Mouse (Mus musculus): Measurements from ENCODE around the gene Itgb5. TPM values are rescaled to one million over a fixed set of nuclear protein-coding genes. Genes with fewer than 3 reads are reported as not detected.

The Itgb5 gene
- polyA plus RNA-seq, 1 experiment, result 0.13 TPM

DNA sequence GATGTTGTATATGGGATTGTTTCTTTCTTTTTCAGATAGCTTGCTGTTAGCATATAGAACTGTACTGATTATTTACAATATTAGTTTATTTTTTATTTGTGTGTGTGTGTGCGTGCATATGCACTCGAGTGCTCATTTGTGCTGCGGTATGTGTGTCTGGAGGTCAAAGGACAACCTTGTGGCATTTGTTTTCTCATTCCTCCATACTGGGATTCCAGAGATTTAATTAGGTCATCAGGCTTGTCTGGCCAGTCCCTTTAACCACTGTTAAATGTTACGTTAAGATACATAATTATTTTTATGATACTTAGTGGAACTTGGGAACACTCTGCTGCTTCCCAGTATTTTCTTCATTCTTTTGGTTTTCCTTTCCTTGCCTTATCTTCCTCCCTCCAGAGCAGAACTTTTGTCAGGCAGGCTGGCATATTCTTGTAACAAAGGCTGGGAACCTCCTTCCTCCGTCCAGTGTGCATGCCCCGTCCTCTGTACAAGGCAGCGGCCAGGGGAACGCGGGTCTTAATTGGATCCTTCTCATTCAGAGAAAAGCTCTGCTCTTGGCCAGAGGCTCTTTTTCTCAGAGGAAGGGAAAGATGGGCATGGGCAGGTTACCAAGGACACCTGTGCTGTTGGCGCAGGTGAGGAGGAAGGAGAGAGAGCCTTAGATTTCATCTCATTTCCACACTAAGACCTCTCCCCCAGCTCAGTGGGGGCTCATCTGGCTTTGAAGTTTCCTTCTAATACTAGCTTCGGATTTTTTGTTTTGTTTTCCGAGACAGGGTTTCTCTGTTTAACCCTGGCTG, 12.8 kb downstream of the Itgb5 start:
- H3K36me3 ChIP-seq (ENCODE audit: control insufficient read depth), result no peaks in the 10 kb centered on the region
- no peaks in the 10 kb centered on the region for H3K27me3 ChIP-seq (ENCODE audit: control insufficient read depth)
- no peaks in the 10 kb centered on the region for H3K9me3 ChIP-seq (ENCODE audit: control insufficient read depth, low read length)
- no peaks in the 10 kb centered on the region for H3K4me1 ChIP-seq (ENCODE audit: control insufficient read depth)
- TF ChIP-seq GATA1 (IDR thresholded peaks at IDR 0.05; ENCODE audit: low read length), result no peak
- no peak for TF ChIP-seq TAL1 (IDR thresholded peaks at IDR 0.05; ENCODE audit: low read length)
- no peak overlapping the region for H3K4me3 ChIP-seq (replicated peaks)

DNA sequence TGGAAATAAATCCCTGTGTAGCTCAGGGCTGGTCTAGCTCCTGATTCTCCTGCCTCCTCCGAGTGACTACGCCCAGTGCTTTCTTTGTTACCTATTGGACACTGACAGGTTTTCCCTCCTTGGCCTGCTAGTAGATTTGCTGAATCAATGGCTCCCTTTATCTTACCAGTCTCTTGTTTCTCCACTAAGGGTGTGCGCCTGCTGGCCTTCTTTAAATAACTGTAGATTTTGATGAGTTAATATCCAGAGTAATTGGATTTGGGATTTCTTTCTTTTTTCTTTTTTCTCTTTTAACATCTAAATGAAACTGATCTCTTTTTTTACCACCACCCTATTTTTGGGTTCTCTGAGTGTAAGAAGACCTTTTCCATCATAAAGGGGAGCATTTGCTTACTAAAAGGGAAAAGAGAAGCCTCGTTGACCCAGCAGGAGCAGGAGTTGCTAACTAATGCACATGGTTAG, 14.7 kb downstream of the Itgb5 start:
- Histone ChIP-seq H3K9me3 (ENCODE audit: control insufficient read depth, low read length) (no peaks in the 10 kb centered on the region), H3K4me3 (replicated peaks) (no peak overlapping the region), H3K27me3 (ENCODE audit: control insufficient read depth) (no peaks in the 10 kb centered on the region), H3K4me1 (ENCODE audit: control insufficient read depth) (no peaks in the 10 kb centered on the region), H3K36me3 (ENCODE audit: control insufficient read depth) (no peaks in the 10 kb centered on the region)
- TF ChIP-seq GATA1 (IDR thresholded peaks at IDR 0.05; ENCODE audit: low read length) (no peak), TAL1 (IDR thresholded peaks at IDR 0.05; ENCODE audit: low read length) (no peak)

DNA sequence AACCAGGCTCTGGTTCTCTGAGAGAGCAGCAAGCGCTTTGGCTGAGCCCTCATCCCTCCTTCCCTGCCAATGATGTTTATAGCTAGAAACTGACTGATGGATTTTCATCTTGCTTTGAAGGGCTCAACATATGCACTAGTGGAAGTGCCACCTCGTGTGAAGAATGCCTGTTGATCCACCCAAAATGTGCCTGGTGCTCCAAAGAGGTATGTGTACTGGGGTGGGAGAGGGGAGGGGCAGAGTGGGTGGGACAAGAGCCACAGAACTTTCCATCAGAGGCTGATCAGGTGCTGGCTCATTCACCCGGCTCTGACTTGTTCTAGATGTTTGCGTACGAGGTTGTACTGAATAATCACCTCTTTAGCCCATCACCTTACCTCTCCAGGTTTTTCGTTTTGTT, 15.4 kb downstream of the Itgb5 start:
- no peaks in the 10 kb centered on the region for H3K4me1 ChIP-seq (ENCODE audit: control insufficient read depth)
- H3K4me3 ChIP-seq (replicated peaks), result no peak overlapping the region
- H3K27me3 ChIP-seq (ENCODE audit: control insufficient read depth), result no peaks in the 10 kb centered on the region
- H3K36me3 ChIP-seq (ENCODE audit: control insufficient read depth), result no peaks in the 10 kb centered on the region
- TF ChIP-seq GATA1 (IDR thresholded peaks at IDR 0.05; ENCODE audit: low read length) (no peak), TAL1 (IDR thresholded peaks at IDR 0.05; ENCODE audit: low read length) (no peak)
- H3K9me3 ChIP-seq (ENCODE audit: control insufficient read depth, low read length), result no peaks in the 10 kb centered on the region

DNA sequence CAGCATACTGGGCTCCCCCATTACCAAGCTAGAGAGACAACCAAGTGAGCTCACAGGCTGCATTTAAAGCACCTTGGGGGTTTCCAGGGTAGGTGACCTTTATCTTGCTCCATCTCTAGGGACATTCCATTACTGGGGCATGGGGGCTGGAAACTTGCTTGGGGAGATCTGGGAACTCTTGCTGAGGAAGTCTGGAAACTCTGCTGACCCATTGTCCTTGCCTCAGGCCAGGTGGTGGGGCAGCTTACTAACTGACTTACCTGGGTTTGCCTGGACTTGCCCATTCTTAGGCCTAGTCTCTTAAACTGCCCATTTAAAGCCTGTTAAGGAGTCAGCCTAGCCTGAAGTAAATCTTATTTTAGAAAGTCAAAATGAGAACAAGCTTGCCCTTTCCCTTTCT, 23.8 kb downstream of the Itgb5 start:
- H3K4me3 ChIP-seq (replicated peaks), result no peak overlapping the region
- 0 out of 2 replicates have a peak, but pooled peaks cover 4% of the 10 kb centered on the region for H3K9me3 ChIP-seq (ENCODE audit: control insufficient read depth, low read length)
- no peaks in the 10 kb centered on the region for H3K4me1 ChIP-seq (ENCODE audit: control insufficient read depth)
- H3K36me3 ChIP-seq (ENCODE audit: control insufficient read depth), result no peaks in the 10 kb centered on the region; the same call in 1 of the 2 replicates
- H3K27me3 ChIP-seq (ENCODE audit: control insufficient read depth), result no peaks in the 10 kb centered on the region
- no peak for TF ChIP-seq GATA1 (IDR thresholded peaks at IDR 0.05; ENCODE audit: low read length)
- no peak for TF ChIP-seq TAL1 (IDR thresholded peaks at IDR 0.05; ENCODE audit: low read length)

DNA sequence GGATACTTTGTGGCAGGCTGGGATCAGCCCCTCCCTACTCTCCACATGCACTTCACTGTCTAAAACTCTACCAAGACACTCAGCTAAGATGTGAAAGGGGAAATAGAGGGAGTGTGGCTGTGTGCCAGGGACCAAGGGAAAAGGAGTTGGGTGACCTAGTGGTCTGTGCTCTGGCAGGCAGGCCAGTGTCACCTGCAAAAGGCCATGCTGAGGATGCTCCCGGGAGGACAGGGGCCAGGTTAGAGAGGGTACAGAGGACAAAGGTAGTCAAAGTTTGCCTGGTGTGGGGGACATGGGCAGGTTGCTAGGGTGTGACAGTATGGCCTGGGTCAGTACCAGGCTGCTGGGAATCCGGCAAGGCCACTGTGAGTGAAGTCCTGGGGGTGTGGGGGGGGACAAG, 29.3 kb downstream of the Itgb5 start:
- Histone ChIP-seq H3K36me3 (ENCODE audit: control insufficient read depth) (no peaks in the 10 kb centered on the region), H3K9me3 (ENCODE audit: control insufficient read depth, low read length) (no peaks in the 10 kb centered on the region), H3K4me3 (replicated peaks) (no peak overlapping the region), H3K27me3 (ENCODE audit: control insufficient read depth) (no peaks in the 10 kb centered on the region), H3K4me1 (ENCODE audit: control insufficient read depth) (no peaks in the 10 kb centered on the region)
- TF ChIP-seq TAL1 (IDR thresholded peaks at IDR 0.05; ENCODE audit: low read length) (no peak), GATA1 (IDR thresholded peaks at IDR 0.05; ENCODE audit: low read length) (no peak)

DNA sequence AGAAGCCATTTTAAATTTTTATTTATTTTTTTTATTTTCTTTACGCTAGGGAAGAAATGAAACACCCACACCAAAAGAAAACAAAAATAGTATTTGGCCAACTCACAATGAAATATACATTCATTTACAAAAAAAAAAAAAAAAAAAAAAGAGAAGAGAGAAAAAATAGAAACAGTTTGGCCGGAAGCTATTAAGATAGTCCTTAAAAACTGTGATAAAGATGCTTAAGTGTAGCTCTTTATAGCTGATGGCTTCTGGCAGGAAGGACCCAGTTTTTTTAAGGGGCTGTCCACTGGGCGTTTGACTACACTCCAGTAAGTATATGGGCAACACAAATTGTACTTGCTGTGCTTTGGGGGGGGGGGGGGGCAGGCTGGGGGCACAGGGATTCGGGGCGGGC, 29.9 kb downstream of the Itgb5 start:
- Histone ChIP-seq H3K4me1 (ENCODE audit: control insufficient read depth) (no peaks in the 10 kb centered on the region), H3K36me3 (ENCODE audit: control insufficient read depth) (no peaks in the 10 kb centered on the region), H3K9me3 (ENCODE audit: control insufficient read depth, low read length) (no peaks in the 10 kb centered on the region), H3K27me3 (ENCODE audit: control insufficient read depth) (no peaks in the 10 kb centered on the region), H3K4me3 (replicated peaks) (no peak overlapping the region)
- TF ChIP-seq GATA1 (IDR thresholded peaks at IDR 0.05; ENCODE audit: low read length) (no peak), TAL1 (IDR thresholded peaks at IDR 0.05; ENCODE audit: low read length) (no peak)

DNA sequence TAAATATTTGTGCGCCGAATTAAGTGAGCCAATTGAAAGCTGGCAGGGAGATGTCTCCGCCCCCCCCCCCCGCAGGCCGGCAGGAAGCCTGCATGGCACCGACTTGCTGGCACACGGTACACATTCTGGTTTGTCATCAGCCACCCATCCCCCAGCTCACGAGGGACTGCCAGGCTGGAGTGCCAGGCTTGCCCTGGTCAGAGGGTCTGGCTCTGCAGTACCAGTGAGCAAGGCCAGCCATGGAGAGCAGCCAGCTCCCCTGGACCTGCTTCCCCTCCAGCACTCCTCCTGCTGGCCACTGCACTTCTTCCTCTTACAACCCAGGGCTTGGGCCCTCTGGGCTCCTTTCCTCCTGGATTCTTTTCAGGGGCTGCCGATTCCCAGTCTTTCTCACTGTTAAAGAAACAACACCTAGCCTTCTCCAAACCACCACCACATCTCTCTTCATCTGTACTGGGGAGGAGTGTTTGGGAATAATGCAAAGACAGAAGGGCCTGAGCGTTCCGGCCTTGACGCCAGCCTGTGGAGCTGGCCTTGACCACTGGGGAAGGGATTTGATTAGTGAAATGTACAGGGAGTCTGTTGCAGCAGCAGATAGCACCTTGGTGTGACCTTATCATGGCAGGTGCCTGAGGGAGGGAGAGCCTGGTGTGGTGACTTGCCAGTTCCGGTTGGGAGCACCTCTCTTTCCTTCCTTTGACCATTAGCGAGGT, 30.7 kb downstream of the Itgb5 start:
- no peaks in the 10 kb centered on the region for H3K9me3 ChIP-seq (ENCODE audit: control insufficient read depth, low read length)
- H3K4me3 ChIP-seq (replicated peaks), result no peak overlapping the region
- no peaks in the 10 kb centered on the region for H3K4me1 ChIP-seq (ENCODE audit: control insufficient read depth)
- no peaks in the 10 kb centered on the region for H3K36me3 ChIP-seq (ENCODE audit: control insufficient read depth)
- no peaks in the 10 kb centered on the region for H3K27me3 ChIP-seq (ENCODE audit: control insufficient read depth)
- TF ChIP-seq GATA1 (IDR thresholded peaks at IDR 0.05; ENCODE audit: low read length) (no peak), TAL1 (IDR thresholded peaks at IDR 0.05; ENCODE audit: low read length) (no peak)

DNA sequence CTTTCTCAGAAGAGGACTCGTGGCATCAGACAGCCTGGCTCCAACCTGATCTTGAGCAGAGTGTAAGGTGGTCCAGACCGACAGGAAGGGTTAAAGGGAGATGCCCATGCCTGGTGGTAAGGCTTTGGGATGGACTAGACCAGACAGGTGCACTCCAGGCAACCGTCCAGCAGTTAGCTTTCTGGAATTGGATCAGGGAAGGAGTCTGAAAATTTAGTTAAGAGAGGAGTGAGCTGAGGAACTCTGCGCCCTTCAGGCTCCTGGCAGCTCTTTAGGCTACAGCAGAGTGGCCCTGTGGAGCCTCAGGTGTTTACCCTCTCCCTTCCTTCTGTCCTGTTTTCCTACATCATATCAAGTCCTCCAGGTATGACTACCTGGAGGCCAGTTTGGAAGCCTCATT, 32.9 kb downstream of the Itgb5 start:
- no peaks in the 10 kb centered on the region for H3K9me3 ChIP-seq (ENCODE audit: control insufficient read depth, low read length)
- no peaks in the 10 kb centered on the region for H3K27me3 ChIP-seq (ENCODE audit: control insufficient read depth)
- H3K4me1 ChIP-seq (ENCODE audit: control insufficient read depth), result no peaks in the 10 kb centered on the region
- no peaks in the 10 kb centered on the region for H3K36me3 ChIP-seq (ENCODE audit: control insufficient read depth)
- no peak overlapping the region for H3K4me3 ChIP-seq (replicated peaks)
- TF ChIP-seq GATA1 (IDR thresholded peaks at IDR 0.05; ENCODE audit: low read length) (no peak), TAL1 (IDR thresholded peaks at IDR 0.05; ENCODE audit: low read length) (no peak)

DNA sequence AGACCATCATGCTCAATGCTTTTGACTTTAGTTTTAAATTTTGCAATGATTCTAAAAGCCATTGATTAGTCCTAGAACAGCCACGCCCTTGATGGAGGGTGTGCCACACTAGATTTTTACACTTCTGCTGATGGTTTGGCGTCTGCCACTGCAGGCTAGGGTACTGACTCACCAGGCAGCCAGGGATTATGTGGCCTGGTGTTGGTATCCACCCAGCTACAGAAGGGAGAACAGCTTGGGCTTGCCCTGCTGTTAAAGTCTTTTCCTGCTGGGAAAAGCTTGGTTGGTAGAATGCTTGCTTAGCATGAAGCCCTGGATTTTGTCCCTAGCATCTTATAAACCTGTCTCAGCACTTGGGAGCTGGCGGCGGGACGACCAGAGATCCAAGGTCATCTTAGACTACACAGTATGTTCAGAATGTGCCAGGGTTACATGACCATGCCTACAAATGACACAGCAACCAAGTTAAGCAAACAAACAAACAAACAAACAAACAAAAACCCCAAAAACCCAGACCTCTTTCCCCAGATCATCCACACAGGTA, 33.8 kb downstream of the Itgb5 start:
- no peaks in the 10 kb centered on the region for H3K27me3 ChIP-seq (ENCODE audit: control insufficient read depth)
- no peaks in the 10 kb centered on the region for H3K4me1 ChIP-seq (ENCODE audit: control insufficient read depth)
- no peak for TF ChIP-seq TAL1 (IDR thresholded peaks at IDR 0.05; ENCODE audit: low read length)
- no peak for TF ChIP-seq GATA1 (IDR thresholded peaks at IDR 0.05; ENCODE audit: low read length)
- H3K9me3 ChIP-seq (ENCODE audit: control insufficient read depth, low read length), result no peaks in the 10 kb centered on the region
- H3K36me3 ChIP-seq (ENCODE audit: control insufficient read depth), result no peaks in the 10 kb centered on the region
- no peak overlapping the region for H3K4me3 ChIP-seq (replicated peaks)

Data from erythroblast, embryonic 14.5 days (primary cell).